In the genomic region with DNA sequence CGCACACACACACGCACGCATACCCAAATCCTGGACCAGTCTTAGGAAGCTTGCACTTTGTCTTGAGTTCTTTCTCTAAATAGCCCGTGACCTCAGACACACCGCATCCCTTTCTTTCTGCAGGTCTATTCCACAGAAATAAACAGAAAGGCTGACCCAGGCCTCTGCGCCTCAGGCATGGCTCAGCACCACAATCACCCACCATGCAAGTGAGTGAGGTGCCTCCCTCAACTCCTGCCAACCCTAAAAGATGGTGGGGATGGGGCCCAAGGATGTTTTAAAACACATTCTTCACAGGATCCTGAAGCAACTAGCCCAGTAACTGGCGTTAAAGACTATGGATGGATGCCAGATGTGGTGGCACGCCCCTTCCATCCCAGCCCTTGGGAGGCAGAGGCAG, we compare ENCODE assay signal across 21 mouse cellular contexts. TPM values are rescaled to one million over a fixed set of nuclear protein-coding genes. Genes with fewer than 3 reads are reported as not detected.
DNase-seq lines count a peak whose midpoint lies in the region; ATAC-seq and TF ChIP-seq lines count a peak whose summit lies in the region.
"Had no signal": no experiment of that assay in that cellular context is flagged by ENCODE, and none has a peak within 500 bp of the region (broad histone marks: within the 10 kb centered on the region; RNA-seq: fewer than 3 reads in every experiment).

No protein-coding gene starts in this region.

- WGBS in heart, embryonic 11.5 days (ENCODE audit: insufficient replicate concordance), result 82% methylated on average over 8 of the region's 8 CpGs
- 80% methylated on average over 8 of the region's 8 CpGs for WGBS in liver, embryonic 11.5 days

- H3K27me3 ChIP-seq in heart, embryonic 11.5 days (ENCODE audit: control insufficient read depth, insufficient read depth, low read length), result no peaks in the 10 kb centered on the region
- no peaks in the 10 kb centered on the region for H3K27me3 ChIP-seq in liver, embryonic 11.5 days (replicated peaks; ENCODE audit: control insufficient read depth, insufficient read depth, low read length)
- peaks cover 3% of the 10 kb centered on the region for H3K27me3 ChIP-seq in CH12.LX (replicated peaks)
- H3K27me3 ChIP-seq: embryonic facial prominence, embryonic 12.5 days; hindbrain, embryonic 15.5 days; midbrain, embryonic 15.5 days; neural tube, embryonic 13.5 days had no signal

- no peak overlapping the region for H3K27ac ChIP-seq in heart, embryonic 11.5 days (ENCODE audit: low read depth, low read length)
- 0 out of 2 replicates have a peak overlapping the region, but pooled peaks have one; percentile 88 for H3K27ac ChIP-seq in liver, embryonic 11.5 days (ENCODE audit: low read depth, low read length)
- H3K27ac ChIP-seq in CH12.LX (ENCODE audit: insufficient read depth, low read depth), result peak overlapping the region; percentile 96; the same call in 1 of the 2 replicates

- H3K9ac ChIP-seq in heart, embryonic 11.5 days (ENCODE audit: low read depth, low read length), result peak overlapping the region; percentile 43; the same call in 1 of the 2 replicates
- H3K9ac ChIP-seq in liver, embryonic 11.5 days (ENCODE audit: low read depth, low read length), result no peak overlapping the region
- H3K9ac ChIP-seq in CH12.LX (ENCODE audit: insufficient read depth, low read depth), result no peak overlapping the region
- H3K9ac ChIP-seq: embryonic facial prominence, embryonic 12.5 days; forebrain, postnatal 0 days had no signal

- H3K79me2 ChIP-seq in CH12.LX (replicated peaks; ENCODE audit: control insufficient read depth, extremely low read depth, insufficient read depth, poor library complexity, severe bottlenecking), result peaks cover 46% of the 10 kb centered on the region

- H3K4me2 ChIP-seq in heart, embryonic 11.5 days, result no peak overlapping the region
- no peak overlapping the region; the same call in 1 of the 2 replicates for H3K4me2 ChIP-seq in liver, embryonic 11.5 days
- 0 out of 2 replicates have a peak overlapping the region, but pooled peaks have one; percentile 6 for H3K4me2 ChIP-seq in CH12.LX (ENCODE audit: insufficient read depth, low read depth, poor library complexity, severe bottlenecking)

- dilution Hi-C loops in CH12.LX (cut with MboI; ENCODE audit: extremely low pct_ligation_motif_present, extremely low pct_unique_long_range_greater_than_20kb, low sequenced_read_pairs), result no loop called here

- H3K36me3 ChIP-seq in heart, embryonic 11.5 days (ENCODE audit: control insufficient read depth, insufficient read depth, low read length), result peaks cover 3% of the 10 kb centered on the region
- no peaks in the 10 kb centered on the region for H3K36me3 ChIP-seq in liver, embryonic 11.5 days (ENCODE audit: control insufficient read depth, insufficient read depth, low read length)
- H3K36me3 ChIP-seq in CH12.LX (replicated peaks in 1 of 2; ENCODE audit: control insufficient read depth in 1 of 2, insufficient read depth in 1 of 2, low read length in 1 of 2), result peaks cover 0 to 10% of the 10 kb centered on the region in 2 experiments
- H3K36me3 ChIP-seq: hindbrain, embryonic 15.5 days; midbrain, embryonic 15.5 days; neural tube, embryonic 13.5 days had no signal

- TF ChIP-seq CTCF in CH12.LX (conservative IDR thresholded peaks at IDR 0.05 in 1 of 2, IDR thresholded peaks at IDR 0.05 in 1 of 2; ENCODE audit: low read depth in 2 of 2, low read length in 2 of 2), result no peak

- no peak overlapping the region for H3K4me3 ChIP-seq in heart, embryonic 11.5 days (ENCODE audit: low read depth, low read length)
- H3K4me3 ChIP-seq in liver, embryonic 11.5 days (ENCODE audit: low read depth, low read length), result no peak overlapping the region
- H3K4me3 ChIP-seq in CH12.LX (replicated peaks in 1 of 3; ENCODE audit: low read depth in 2 of 3, low read length in 2 of 3, poor library complexity in 1 of 3), result peak overlapping the region in 1 of 3 experiments; percentile 44
- H3K4me3 ChIP-seq: embryonic facial prominence, embryonic 12.5 days; hindbrain, embryonic 15.5 days; midbrain, embryonic 15.5 days had no signal

- TF ChIP-seq POLR2A in CH12.LX (IDR thresholded peaks at IDR 0.05; ENCODE audit: low read depth, low read length), result no peak

- DNase-seq in heart, adult 8-10 months (ENCODE audit: low spot score), result no peak
- DNase-seq in liver, embryonic 11.5 days (ENCODE audit: low spot score), result no peak
- DNase-seq in liver (no peak), CH12.LX (ENCODE audit: extremely low read depth) (no peak)
- peak; percentile 18 for DNase-seq in naive thymus-derived CD4-positive, alpha-beta T cell, adult 2 months (ENCODE audit: low read depth)
- DNase-seq: adrenal gland, postnatal 25 days; cerebellum, adult 11-12 months; cerebellum, postnatal 25 days; forebrain, postnatal 0 days; gastrocnemius, postnatal 36 days; kidney, adult 2 months; layer of hippocampus, adult 9-11 months; lung, postnatal 36 days; thymus, postnatal 14 days had no signal

- H3K4me1 ChIP-seq in heart, embryonic 11.5 days (ENCODE audit: control insufficient read depth, insufficient read depth, low read length), result peaks cover 68% of the 10 kb centered on the region
- H3K4me1 ChIP-seq in liver, embryonic 11.5 days (replicated peaks; ENCODE audit: control insufficient read depth, insufficient read depth, low read length), result peaks cover 75% of the 10 kb centered on the region
- peaks cover 44 to 78% of the 10 kb centered on the region in 2 experiments for H3K4me1 ChIP-seq in CH12.LX (ENCODE audit: control insufficient read depth in 1 of 2, insufficient read depth in 2 of 2)

- in situ Hi-C loops in CH12.LX (cut with MboI; ENCODE audit: low pct_ligation_motif_present, low pct_unique_long_range_greater_than_20kb, low sequenced_read_pairs), result loop anchor here (25.0 kb wide), 1 partner anchor 365 kb away; no protein-coding TSS in a partner anchor

- TF ChIP-seq RAD21 in CH12.LX (IDR thresholded peaks at IDR 0.05; ENCODE audit: low read depth, low read length), result no peak

- H3K9me3 ChIP-seq in heart, embryonic 11.5 days (replicated peaks; ENCODE audit: control insufficient read depth, low read length), result no peaks in the 10 kb centered on the region
- no peaks in the 10 kb centered on the region for H3K9me3 ChIP-seq in liver, embryonic 11.5 days (ENCODE audit: control insufficient read depth, low read length)
- H3K9me3 ChIP-seq in CH12.LX (replicated peaks; ENCODE audit: low read length), result no peaks in the 10 kb centered on the region
- H3K9me3 ChIP-seq: embryonic facial prominence, embryonic 12.5 days; hindbrain, embryonic 15.5 days; megakaryocyte, embryonic 14.5 days; midbrain, embryonic 15.5 days; neural tube, embryonic 13.5 days had no signal

- no peak for ATAC-seq in heart, embryonic 11.5 days (replicated peaks; ENCODE audit: insufficient number of reproducible peaks, low FRiP score, low TSS enrichment)
- no peak for ATAC-seq in liver, embryonic 11.5 days (replicated peaks; ENCODE audit: low FRiP score)
- no peak for ATAC-seq in cerebellum, adult (ENCODE audit: insufficient number of reproducible peaks, low FRiP score, low TSS enrichment)
- ATAC-seq: forebrain, postnatal 0 days; midbrain, embryonic 15.5 days had no signal

- no peak for TF ChIP-seq EP300 in CH12.LX (IDR thresholded peaks at IDR 0.05; ENCODE audit: low read length)

TF ChIP-seq in CH12.LX, 34 proteins besides CTCF, POLR2A, EP300 and RAD21:
- TF ChIP-seq IRF4 (IDR thresholded peaks at IDR 0.05; ENCODE audit: low read depth, low read length) (no peak), MAFK (IDR thresholded peaks at IDR 0.05; ENCODE audit: insufficient replicate concordance, low read length) (no peak), MXI1 (IDR thresholded peaks at IDR 0.05; ENCODE audit: low read depth, low read length) (no peak), SIN3A (IDR thresholded peaks at IDR 0.05; ENCODE audit: low read length) (no peak), UBTF (IDR thresholded peaks at IDR 0.05; ENCODE audit: low read depth, low read length) (no peak), MAX (IDR thresholded peaks at IDR 0.05; ENCODE audit: low read length) (no peak), HCFC1 (IDR thresholded peaks at IDR 0.05; ENCODE audit: low read depth, low read length) (no peak), E2F4 (IDR thresholded peaks at IDR 0.05; ENCODE audit: insufficient replicate concordance, low read depth, low read length) (no peak), ZC3H11A (IDR thresholded peaks at IDR 0.05; ENCODE audit: low read depth, low read length) (no peak), NRF1 (IDR thresholded peaks at IDR 0.05; ENCODE audit: low read depth, low read length) (no peak), ZKSCAN1 (IDR thresholded peaks at IDR 0.05; ENCODE audit: borderline replicate concordance, low read depth, low read length) (no peak), KAT2A (IDR thresholded peaks at IDR 0.05; ENCODE audit: insufficient replicate concordance, low read length) (no peak), NELFE (IDR thresholded peaks at IDR 0.05; ENCODE audit: low read depth, low read length) (no peak)

RNA-seq across cellular contexts. Expression of gene Hdac7, which starts 16.9 kb away (rescaled TPM):
- 24.6 and 25.0 TPM in 2 replicates for polyA plus RNA-seq in heart, embryonic 11.5 days (2014; fragmentation: Nextera tagmentation; extraction: Ambion mirVana)
- 10 to 100 TPM; 22.9 to 29.0 (median 26.5) TPM for total RNA-seq in heart, adult 8-10 months (2022)
- polyA plus RNA-seq in liver, embryonic 11.5 days (2014; fragmentation: Nextera tagmentation; extraction: Ambion mirVana), result 28.1 and 33.5 TPM in 2 replicates
- total RNA-seq in CH12.LX (2012; rRNA removed) (18.0 and 21.7 TPM in 2 replicates), CH12.LX (2014; rRNA removed) (17.7 and 19.8 TPM in 2 replicates)
- 47.8 and 55.2 TPM in 2 replicates for polyA plus RNA-seq in CH12.LX (2012; ENCODE audit: insufficient read length, low read depth)

RNA-seq across cellular contexts. Expression of gene Slc48a1, which starts 49.1 kb away (rescaled TPM):
- 45.1 and 51.1 TPM in 2 replicates for polyA plus RNA-seq in heart, embryonic 11.5 days (2014; fragmentation: Nextera tagmentation; extraction: Ambion mirVana)
- total RNA-seq in heart, adult 8-10 months (2022), result 10 to 100 TPM; 63.6 to 76.6 (median 67.9) TPM
- 55.0 and 62.1 TPM in 2 replicates for polyA plus RNA-seq in liver, embryonic 11.5 days (2014; fragmentation: Nextera tagmentation; extraction: Ambion mirVana)
- total RNA-seq in CH12.LX (2012; rRNA removed), result 35.0 and 39.4 TPM in 2 replicates
- 23.2 and 25.4 TPM in 2 replicates for total RNA-seq in CH12.LX (2014; rRNA removed)
- polyA plus RNA-seq in CH12.LX (2012; ENCODE audit: insufficient read length, low read depth), result 50.6 and 56.0 TPM in 2 replicates

RNA-seq across cellular contexts. Expression of gene Rapgef3, which starts 59.6 kb away (rescaled TPM):
- polyA plus RNA-seq in heart, embryonic 11.5 days (2014; fragmentation: Nextera tagmentation; extraction: Ambion mirVana), result 8.3 and 8.5 TPM in 2 replicates
- total RNA-seq in heart, adult 8-10 months (2022), result 10 to 100 TPM; 20.5 to 27.4 (median 23.8) TPM
- polyA plus RNA-seq in liver, embryonic 11.5 days (2014; fragmentation: Nextera tagmentation; extraction: Ambion mirVana), result 4.1 and 4.5 TPM in 2 replicates
- total RNA-seq in CH12.LX (2012; rRNA removed) (2.8 and 3.4 TPM in 2 replicates), CH12.LX (2014; rRNA removed) (2.2 and 3.2 TPM in 2 replicates)
- 1.7 and 2.5 TPM in 2 replicates for polyA plus RNA-seq in CH12.LX (2012; ENCODE audit: insufficient read length, low read depth)
